Mouse (Mus musculus): Measurements from ENCODE around the gene BC030500.
A peak's percentile ranks its signal among the peaks of the same experiment; 100 is the strongest.

BC030500 gene

DNA sequence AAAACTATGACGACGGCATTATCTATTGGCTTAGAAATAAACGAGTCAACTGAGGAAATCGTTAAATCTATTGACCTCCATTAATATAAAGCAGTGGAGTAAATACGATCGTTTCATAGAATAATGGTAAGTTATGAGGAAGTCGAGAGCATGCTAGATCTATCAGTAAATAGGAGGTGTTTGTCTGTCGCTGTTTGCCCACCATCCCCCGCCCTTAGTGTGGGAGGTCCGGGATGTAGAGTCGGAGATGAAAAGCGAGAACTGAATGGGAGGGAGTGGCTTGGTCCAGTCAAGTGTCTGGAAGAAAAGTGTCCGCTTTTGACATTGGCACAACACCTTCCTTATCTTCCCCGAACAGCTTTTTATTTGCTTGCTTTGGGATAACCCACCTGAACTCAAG, at the start of gene BC030500:
TSS of gene BC030500 (plus strand) at position 79 of the 400 bp plus-strand sequence.
- no peak for DNase-seq

DNA sequence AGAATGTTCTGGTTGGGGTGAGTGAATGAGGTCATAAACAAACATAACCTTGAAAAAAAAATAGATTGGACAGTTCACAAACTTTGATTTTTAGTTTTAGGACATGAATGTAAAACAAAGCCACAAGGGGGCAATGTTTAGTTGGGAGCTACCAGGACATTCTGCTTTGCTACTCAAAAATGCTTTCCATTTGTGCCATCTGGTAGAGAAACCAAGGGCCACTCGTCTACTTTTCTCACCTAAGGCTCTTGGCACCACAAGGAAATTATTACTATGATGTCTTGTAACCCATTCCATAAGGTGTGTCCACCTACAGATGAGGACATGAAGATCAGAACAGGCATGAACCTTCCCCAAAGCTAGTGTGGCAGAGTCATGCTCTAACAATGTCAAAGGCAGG, 25.1 kb upstream of the BC030500 start:
- no peak for DNase-seq

DNA sequence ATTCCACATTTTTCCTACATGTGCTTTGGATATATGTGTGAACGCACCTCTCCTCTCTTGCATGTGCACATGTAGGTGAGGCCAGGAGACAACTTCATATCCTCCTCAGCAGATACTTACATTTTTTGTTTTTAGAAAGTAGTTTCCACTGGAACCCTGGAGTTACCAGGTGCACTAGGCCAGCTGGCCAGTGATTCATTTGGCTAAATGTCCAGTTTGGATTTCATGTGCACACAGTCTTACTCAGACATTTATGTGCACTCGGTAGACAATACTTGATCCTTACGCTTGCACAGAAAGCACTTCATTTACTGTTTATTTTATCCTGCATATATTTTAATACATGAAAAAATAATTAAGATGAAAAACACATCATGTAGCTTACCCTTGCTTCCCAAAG, 21.0 kb upstream of the BC030500 start:
- DNase-seq, result no peak

DNA sequence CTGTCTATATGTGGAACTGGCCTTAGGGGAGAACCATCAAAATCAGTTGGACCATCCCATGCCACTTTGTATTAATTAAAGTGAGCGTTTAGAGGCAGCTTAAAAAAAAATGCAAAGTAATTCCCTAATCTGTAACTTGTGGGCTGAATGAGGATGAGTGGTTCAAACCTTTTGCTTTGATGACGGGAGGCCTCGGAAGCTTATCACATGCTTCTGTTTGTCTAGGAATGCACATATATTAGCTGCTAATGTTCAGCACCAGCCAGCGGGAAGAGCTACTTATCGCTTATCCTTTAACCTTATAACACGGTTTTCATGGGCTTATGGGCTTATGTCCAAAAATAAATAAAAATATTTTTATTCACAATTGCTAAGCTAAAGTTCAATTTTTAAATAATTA, 15.6 kb upstream of the BC030500 start:
- DNase-seq, result no peak

DNA sequence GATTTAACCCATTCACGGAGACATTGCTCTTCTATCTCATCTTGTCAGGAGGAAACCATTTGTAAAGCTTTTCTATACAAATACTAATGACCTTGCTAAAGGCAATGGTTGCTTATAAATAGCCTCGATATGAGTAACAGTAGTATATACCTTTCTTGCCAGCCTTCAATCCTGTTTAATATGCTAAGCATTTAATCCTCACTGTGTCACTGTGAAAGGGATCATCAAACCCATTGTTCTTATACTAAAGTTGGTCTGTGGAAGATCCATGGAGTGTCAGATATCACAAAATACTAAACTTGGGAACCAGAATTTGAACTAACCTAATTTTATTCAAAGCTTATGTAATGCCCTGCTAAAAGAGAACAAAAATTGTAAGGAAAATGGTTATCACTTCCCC, 7.1 kb upstream of the BC030500 start:
- DNase-seq, result no peak

DNA sequence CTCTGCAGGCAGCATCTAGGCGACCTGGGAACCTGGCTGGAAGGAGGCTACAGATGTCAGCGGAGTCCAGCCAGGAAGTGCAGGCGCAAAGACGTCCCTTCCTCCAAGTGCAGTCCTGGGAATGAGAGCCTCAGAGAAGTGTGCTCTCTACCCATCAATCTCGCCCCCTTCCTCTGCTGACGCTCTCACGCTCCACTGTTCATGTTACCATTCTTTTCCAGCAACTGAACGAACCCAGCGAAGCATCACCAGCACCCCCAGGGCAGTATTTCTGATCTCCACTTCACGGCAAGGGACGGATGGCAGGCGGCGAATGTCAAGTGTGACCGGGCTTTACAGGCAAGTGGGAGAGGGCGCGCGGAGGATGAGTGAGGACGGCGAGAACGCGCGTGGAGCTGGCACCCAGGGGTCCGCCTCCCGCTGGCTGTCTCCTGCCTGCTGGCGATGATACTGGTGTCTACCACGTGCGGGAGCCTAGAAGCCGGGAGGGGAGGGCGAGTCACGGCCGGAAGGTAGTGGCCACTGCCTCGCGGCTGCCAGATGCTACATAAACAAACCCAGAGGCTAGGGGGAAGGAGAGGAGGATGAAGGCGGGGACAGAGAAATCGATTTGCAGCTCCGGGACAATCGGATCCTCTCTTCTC, 763 bp downstream of the BC030500 start, which contains the start of gene Galntl6:
TSS of gene Galntl6 (minus strand) at position 445 of the 644 bp plus-strand sequence.
- DNase-seq, result no peak

DNA sequence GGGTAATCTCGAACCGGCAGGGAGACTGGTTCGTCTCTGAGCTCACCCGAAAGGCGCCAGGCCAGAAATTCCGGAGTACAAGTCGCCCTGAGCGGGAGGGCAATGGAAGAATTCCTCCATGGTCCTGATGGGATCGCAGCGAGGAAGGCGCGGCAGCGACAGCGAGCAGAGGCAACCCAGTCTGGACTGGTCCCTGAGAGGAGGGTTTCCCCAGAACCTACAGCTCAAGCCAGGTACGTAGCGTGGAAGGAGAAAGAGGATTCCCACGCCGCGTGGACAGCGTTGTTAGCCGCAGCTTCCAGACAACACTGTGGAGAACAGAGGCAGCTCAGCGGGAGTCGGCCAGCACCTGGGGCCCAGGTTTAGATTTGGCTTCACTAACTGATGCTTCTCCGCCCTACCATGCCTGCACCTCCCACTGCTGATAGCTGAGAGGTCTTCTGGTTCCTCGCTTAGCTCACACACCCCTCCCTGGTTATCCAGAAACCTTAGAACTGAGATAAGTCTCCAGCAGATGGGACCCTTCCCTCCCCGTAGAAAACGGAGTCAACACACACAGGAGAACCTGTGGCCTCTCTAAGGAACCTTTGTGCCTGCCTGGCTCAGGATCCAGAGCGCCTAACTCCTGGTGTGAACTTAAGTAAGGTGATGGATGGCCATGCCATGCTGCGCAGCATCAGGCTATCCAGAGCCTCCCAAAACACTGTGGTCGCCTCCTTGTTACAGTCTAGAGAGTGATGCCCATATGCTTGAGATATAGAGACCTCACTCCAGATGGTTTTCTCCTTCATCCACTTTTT, 1.5 kb downstream of the BC030500 start:
- peak; percentile 2 for DNase-seq

DNA sequence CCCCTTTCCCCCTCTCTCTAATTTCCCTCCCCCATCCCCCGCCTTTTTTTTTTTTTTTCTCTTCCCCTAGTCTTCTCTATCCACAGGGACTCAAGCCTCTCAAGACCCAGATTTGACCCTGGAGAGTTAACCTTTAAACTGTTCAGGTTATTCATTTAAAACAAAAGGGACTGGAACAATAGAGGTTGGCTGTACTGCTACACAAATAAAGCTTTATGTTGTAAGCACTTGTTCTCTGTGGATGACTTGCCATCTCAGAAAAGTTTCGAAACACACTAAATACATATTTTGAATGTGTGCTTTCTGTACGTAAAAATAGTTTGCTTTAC, 2.0 kb downstream of the BC030500 start:
- no peak for DNase-seq

DNA sequence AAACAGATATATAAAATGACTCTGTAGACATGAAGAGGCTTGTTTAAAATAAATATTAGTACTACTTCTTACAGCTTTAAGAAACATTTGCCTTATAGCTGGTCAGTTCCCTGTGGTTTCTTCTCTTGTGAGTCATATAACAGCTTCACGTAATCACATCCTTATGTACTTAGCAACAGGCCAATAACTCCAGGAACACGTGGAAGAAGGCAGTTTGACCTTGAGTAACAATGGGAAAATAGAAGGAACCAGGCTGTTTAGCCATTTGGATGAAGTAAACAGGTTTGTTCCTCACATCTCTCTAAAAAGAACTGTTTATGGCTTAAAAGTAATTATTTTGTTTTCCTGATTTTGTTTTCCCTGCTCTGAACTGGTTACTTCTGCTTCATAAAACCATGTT, 3.6 kb downstream of the BC030500 start:
- no peak for DNase-seq

DNA sequence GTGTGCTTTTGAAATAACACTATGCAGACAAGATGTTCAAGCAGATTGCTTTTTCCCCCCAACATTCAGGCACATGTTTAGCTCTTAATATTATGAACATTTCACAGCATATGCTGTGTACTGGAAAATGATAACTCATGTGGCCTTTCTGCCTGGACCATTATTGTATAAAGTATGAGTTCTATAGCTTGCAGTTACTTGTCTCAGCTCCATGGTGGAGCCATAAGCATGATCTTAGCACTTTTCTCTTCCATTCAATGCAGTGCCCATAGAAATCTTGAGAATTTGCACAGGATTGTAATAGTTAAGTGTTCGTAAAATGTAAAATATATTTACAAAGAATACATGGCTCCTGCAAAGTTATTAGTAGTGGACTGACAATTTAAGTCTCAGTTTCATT, 19.5 kb downstream of the BC030500 start:
- DNase-seq, result no peak

DNA sequence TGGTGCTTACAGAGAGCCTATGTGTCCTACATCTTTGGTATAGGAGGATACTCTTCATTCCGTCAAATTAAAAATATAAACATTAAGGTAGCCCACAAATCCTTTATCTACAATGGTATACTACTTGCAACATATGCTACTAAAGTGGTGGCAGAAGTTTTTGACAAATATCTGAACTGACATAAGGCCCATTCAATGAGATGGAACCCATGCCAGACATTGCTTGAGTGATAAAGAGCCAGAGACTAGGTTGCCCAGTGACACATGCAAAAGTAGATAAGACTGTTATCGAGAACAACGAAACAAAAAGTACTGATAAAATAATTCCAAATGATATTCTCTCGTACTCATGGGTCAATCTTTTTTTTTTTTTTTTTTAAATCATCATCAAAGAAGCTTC, 32.2 kb downstream of the BC030500 start:
- no peak for DNase-seq

DNA sequence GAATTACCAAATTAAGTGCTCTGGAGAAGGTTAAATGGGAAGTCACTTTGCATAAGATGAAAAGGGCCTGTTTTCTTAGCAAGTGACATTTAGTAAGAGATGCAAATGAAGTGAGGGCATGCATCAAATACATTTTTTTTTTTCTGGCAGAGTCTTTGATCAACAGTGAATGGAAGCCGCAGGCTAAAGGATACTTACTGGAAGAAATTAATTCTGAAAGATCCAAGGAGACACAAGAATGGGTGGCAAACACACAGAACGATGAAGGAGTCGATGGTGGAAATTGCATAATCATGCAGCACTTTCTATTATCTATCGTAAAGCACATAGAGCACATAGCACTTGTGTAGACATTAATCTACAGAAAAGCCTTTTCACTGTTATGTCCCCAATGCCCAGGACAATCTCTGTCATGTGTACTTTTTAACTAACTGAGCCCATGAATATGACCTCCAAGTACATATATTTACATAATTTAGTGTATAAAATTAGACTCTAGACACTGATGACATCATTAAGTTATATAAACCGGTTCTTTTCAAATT, 45.7 kb downstream of the BC030500 start:
- no peak for DNase-seq

All from kidney, adult 18-20 months (tissue).